9 mouse cellular contexts compared by ENCODE assay signal in genomic region chr4:53263776-53264175, GRCm38 (mm10).
DNase-seq lines count a peak whose midpoint lies in the region; ATAC-seq and TF ChIP-seq lines count a peak whose summit lies in the region.
"Had no signal": no experiment of that assay in that cellular context is flagged by ENCODE, and none has a peak within 500 bp of the region (broad histone marks: within the 10 kb centered on the region; RNA-seq: fewer than 3 reads in every experiment).

No protein-coding gene starts in this region.

- H3K4me1 ChIP-seq in lung, postnatal 0 days (ENCODE audit: insufficient read depth, low read depth, low read length) = peaks cover 8% of the 10 kb centered on the region; the same call in 1 of the 2 replicates

- peak; percentile 48 for TF ChIP-seq EP300 in lung, postnatal 0 days (IDR thresholded peaks at IDR 0.05)

- DNase-seq in MN1 (ENCODE audit: low spot score) = peak; percentile 92
- peak; percentile 68 to 73 for DNase-seq in cerebellum, adult 18-20 months
- peak; percentile 43 to 48 for DNase-seq in frontal cortex, postnatal 25 days (ENCODE audit: low spot score in 2 of 2)
- peak; percentile 54 to 75 for DNase-seq in layer of hippocampus, adult 18-20 months (ENCODE audit: low spot score in 2 of 2)
- peak; percentile 95 for DNase-seq in lung, postnatal 0 days (ENCODE audit: low spot score)
- peak; percentile 72 for DNase-seq in right cerebral cortex, postnatal 14 days
- DNase-seq in c-Kit-positive CD71-positive TER-119-positive erythroid progenitor cells, embryonic 14.5 days (ENCODE audit: low spot score) = no peak

- no peaks in the 10 kb centered on the region for H3K36me3 ChIP-seq in lung, postnatal 0 days (ENCODE audit: insufficient read depth, low read length)
- H3K36me3 ChIP-seq: liver, embryonic 15.5 days had no signal

- TF ChIP-seq CTCF in lung, postnatal 0 days (IDR thresholded peaks at IDR 0.05) = peak; percentile 65

- H3K4me2 ChIP-seq in lung, postnatal 0 days (replicated peaks; ENCODE audit: low read depth, low read length) = no peak overlapping the region
- H3K4me2 ChIP-seq: liver, embryonic 15.5 days had no signal

- no peak overlapping the region for H3K9ac ChIP-seq in lung, postnatal 0 days (replicated peaks; ENCODE audit: low read depth)
- H3K9ac ChIP-seq: liver, embryonic 15.5 days had no signal

- no peaks in the 10 kb centered on the region for H3K9me3 ChIP-seq in lung, postnatal 0 days (ENCODE audit: low read length)
- H3K9me3 ChIP-seq: liver, embryonic 15.5 days had no signal

- H3K4me3 ChIP-seq in lung, postnatal 0 days (ENCODE audit: low read depth, low read length) = no peak overlapping the region
- H3K4me3 ChIP-seq: liver, embryonic 15.5 days had no signal

- H3K27ac ChIP-seq in lung, postnatal 0 days (ENCODE audit: low read length) = no peak overlapping the region
- H3K27ac ChIP-seq: liver, embryonic 15.5 days had no signal

- WGBS in lung, postnatal 0 days = 19% methylated on average over 13 of the region's 13 CpGs

- no peaks in the 10 kb centered on the region for H3K27me3 ChIP-seq in lung, postnatal 0 days (replicated peaks; ENCODE audit: insufficient read depth, low read length)
- H3K27me3 ChIP-seq: liver, embryonic 15.5 days had no signal

- peak; percentile 32 to 58 for ATAC-seq in hematopoietic stem cell, adult 5-6 weeks (replicated peaks in 1 of 2; ENCODE audit: insufficient read depth in 1 of 2, low FRiP score in 2 of 2, low TSS enrichment in 1 of 2, low read depth in 1 of 2, poor library complexity in 2 of 2, severe bottlenecking in 2 of 2)
- peak; percentile 99 for ATAC-seq in lung, postnatal 0 days
